Mouse (Mus musculus) E14TG2a.4 (cell line): ENCODE measurements around the gene Abhd12.

ENCODE experiments used
- CTCF ChIP-seq: conservative IDR thresholded peaks from 2 replicates; pipeline ENCODE4 v1.5.1; 2014; ENCODE audit warnings: low read length
- NANOG ChIP-seq: IDR thresholded peaks from 2 replicates; pipeline ENCODE4 v1.6.1; 2014; ENCODE audit warnings: borderline replicate concordance, low read length, mixed read lengths
- POU5F1 ChIP-seq: IDR thresholded peaks from 2 replicates; pipeline ENCODE4 v1.6.1; 2014; ENCODE audit warnings: low read length, borderline replicate concordance

GRCm38 (mm10) chr2:150820720-150821119 is 83.8 kb downstream of the Abhd12 start:
- TF ChIP-seq CTCF = no peak
- no peak for TF ChIP-seq NANOG
- TF ChIP-seq POU5F1 = no peak
